Mouse (Mus musculus) adipose tissue, adult 10 weeks (tissue): ENCODE results near the gene Gm17482. TPM values are rescaled to one million over a fixed set of nuclear protein-coding genes. Genes with fewer than 3 reads are reported as not detected.

ENCODE experiments used
- polyA plus RNA-seq: library from polyadenylated mRNA; stranded (reverse); fragments of 350-450 nt; fragmentation: Illumina TruSeq; extraction: RNeasy Lipid Tissue Mini Kit (QIAGEN cat#74804); gene quantifications from one replicate; pipeline ENCODE4 v1.2.3, GENCODE M21; 2014; ENCODE audit warnings: low read depth, low replicate concordance

The Gm17482 gene
- not detected for polyA plus RNA-seq

DNA sequence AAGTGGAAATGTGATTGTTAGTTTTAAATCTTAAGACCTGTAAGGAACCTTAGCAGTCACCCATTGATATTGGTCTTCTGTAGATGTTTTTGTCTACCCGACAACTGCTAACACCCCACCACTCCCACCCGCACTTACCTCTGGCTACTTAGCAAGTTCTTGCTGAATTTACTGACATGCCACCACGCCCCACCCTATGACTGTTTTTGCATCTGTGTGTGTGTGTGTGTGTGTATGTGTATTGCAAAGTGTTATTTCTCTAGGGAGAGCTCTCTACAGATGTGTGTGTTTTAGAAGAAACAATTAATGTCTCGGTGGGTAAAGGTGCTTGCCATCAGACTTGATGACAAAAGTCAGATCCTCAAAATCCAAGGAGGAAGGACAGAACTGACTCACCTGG, at the start of gene Gm17482:
Gm17482 (plus strand) TSS at position 301 of the 400 bp plus-strand sequence.

DNA sequence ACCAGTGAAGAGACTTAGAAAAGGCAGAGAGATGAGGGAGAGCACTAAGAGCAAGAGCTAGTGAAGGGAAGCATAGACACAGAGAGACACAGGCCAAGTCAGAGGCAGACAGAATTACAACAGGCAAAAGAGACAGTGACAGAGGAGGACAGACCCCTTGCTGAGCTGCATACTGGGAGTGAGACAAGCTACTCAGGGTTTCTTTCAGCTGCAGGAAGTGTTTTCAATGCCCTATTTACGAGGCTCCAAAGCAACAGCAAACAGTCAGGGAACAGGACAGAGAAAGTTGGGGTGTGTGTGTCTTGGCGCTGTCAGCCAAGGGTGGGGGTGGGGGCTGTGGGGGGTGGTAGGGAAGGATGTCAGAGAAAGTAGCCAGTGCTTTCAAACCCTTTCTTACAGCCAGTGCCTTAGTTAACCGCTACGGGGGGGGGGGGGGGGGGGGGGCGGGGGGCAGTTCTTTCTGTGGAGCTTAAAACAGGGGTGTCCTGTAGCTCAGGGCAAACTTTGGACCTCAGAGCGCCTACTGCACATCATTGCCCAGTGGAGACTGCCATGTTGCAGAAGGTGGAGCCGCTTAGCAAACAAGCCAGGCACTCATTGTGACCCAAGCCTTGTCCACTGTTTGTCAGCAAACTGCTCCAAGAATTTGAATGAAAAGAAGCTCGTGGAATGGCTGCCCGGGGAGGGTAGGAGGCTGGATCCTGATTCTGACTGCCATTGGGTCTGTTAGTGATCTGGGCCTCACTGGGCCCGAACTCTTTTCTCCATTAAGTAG, 25.1 kb downstream of the Gm17482 start, which contains the start of gene Timp4:
Timp4 (minus strand) TSS at position 107 of the 775 bp plus-strand sequence.

Other genes with a start within 250 kb of the Gm17482 start
- 16.0 TPM for gene Tamm41, start 189.5 kb upstream of the Gm17482 start, polyA plus RNA-seq
- 15.7 TPM for gene Syn2, start 92.4 kb upstream of the Gm17482 start, polyA plus RNA-seq
- gene Timp4, start 24.9 kb downstream of the Gm17482 start, polyA plus RNA-seq = 85.8 TPM
- gene Pparg, start 133.6 kb downstream of the Gm17482 start, polyA plus RNA-seq = 72.4 TPM